Mouse (Mus musculus) CH12.LX (cell line): ENCODE results near the gene Zbed4. TPM values are rescaled to one million over a fixed set of nuclear protein-coding genes. Genes with fewer than 3 reads are reported as not detected.

Source experiments
- DNase-seq: peaks from one replicate; pipeline ENCODE4 v3.0.0-alpha.2; 2013; ENCODE audit errors: extremely low read depth
- H3K27ac ChIP-seq: 2 replicates; pipeline ENCODE4 v1.5.1; 2012; ENCODE audit warnings: low read depth, mild to moderate bottlenecking, control low read depth, moderate library complexity; ENCODE audit not compliant: insufficient read depth
- H3K27me3 ChIP-seq: replicated peaks from 2 replicates; pipeline ENCODE3; 2012; ENCODE audit warnings: inconsistent platforms
- H3K36me3 ChIP-seq, 2 experiments: replicated peaks in 1 of 2; 2 replicates each; pipeline versions ENCODE3 to v1.6.1; 2012; ENCODE audit warnings: inconsistent platforms in 1 of 2, low read length in 1 of 2, mild to moderate bottlenecking in 1 of 2, mixed read lengths in 1 of 2, moderate library complexity in 1 of 2; ENCODE audit not compliant: control insufficient read depth in 1 of 2, insufficient read depth in 1 of 2
- H3K4me1 ChIP-seq, 2 experiments: 2 replicates each; pipeline ENCODE4 v1.6.1; 2012; ENCODE audit warnings: inconsistent platforms in 1 of 2, moderate library complexity in 1 of 2; ENCODE audit not compliant: insufficient read depth in 2 of 2, control insufficient read depth in 1 of 2
- H3K4me2 ChIP-seq: 2 replicates; pipeline ENCODE4 v1.6.1; 2012; ENCODE audit warnings: low read depth, mild to moderate bottlenecking, control low read depth; ENCODE audit not compliant: poor library complexity, insufficient read depth, severe bottlenecking
- H3K4me3 ChIP-seq, 3 experiments: fragments of 150-350 bp in 1 of 3; sonication (generic) in 1 of 3; replicated peaks in 1 of 3; 2 replicates each; pipeline versions ENCODE3 to v1.5.1; 2011 to 2012; ENCODE audit warnings: low read depth in 2 of 3, low read length in 2 of 3, mild to moderate bottlenecking in 2 of 3, moderate library complexity in 2 of 3, control low read depth in 1 of 3, improper control_type of control experiment in 1 of 3, inconsistent platforms in 1 of 3, mixed read lengths in 1 of 3; ENCODE audit not compliant: poor library complexity in 1 of 3
- H3K79me2 ChIP-seq: replicated peaks from 2 replicates; pipeline ENCODE4 v1.6.1; 2012; ENCODE audit warnings: mild to moderate bottlenecking, moderate library complexity; ENCODE audit not compliant: control insufficient read depth, poor library complexity, insufficient read depth, severe bottlenecking; ENCODE audit errors: extremely low read depth
- H3K9ac ChIP-seq: 2 replicates; pipeline ENCODE4 v1.6.1; 2012; ENCODE audit warnings: low read depth, mild to moderate bottlenecking, control low read depth, moderate library complexity; ENCODE audit not compliant: insufficient read depth
- H3K9me3 ChIP-seq: replicated peaks from 2 replicates; pipeline ENCODE3; 2012; ENCODE audit warnings: low read length, inconsistent platforms, mixed read lengths
- CHD1 ChIP-seq: IDR thresholded peaks from 2 replicates; pipeline ENCODE4 v1.6.1; 2012; ENCODE audit warnings: low read depth, low read length, improper control_type of control experiment, inconsistent platforms
- CTCF ChIP-seq, 2 experiments: IDR thresholded peaks in 1 of 2; conservative IDR thresholded peaks in 1 of 2; 2 replicates each; pipeline ENCODE4 v1.5.1; 2011 to 2012; ENCODE audit warnings: low read depth in 2 of 2, low read length in 2 of 2, improper control_type of control experiment in 1 of 2, inconsistent platforms in 1 of 2, mild to moderate bottlenecking in 1 of 2, moderate library complexity in 1 of 2
- E2F4 ChIP-seq: IDR thresholded peaks from 2 replicates; pipeline ENCODE4 v1.6.1; 2011; ENCODE audit warnings: low read depth, low read length, improper control_type of control experiment; ENCODE audit not compliant: insufficient replicate concordance
- EP300 ChIP-seq: IDR thresholded peaks from 2 replicates; pipeline ENCODE4 v1.6.1; 2011; ENCODE audit warnings: low read length, improper control_type of control experiment
- IRF4 ChIP-seq: IDR thresholded peaks from 2 replicates; pipeline ENCODE4 v1.6.1; 2014; ENCODE audit warnings: low read depth, mild to moderate bottlenecking, inconsistent platforms, low read length, improper control_type of control experiment
- KAT2A ChIP-seq: IDR thresholded peaks from 2 replicates; pipeline ENCODE4 v1.6.1; 2012; ENCODE audit warnings: low read length, improper control_type of control experiment, inconsistent platforms; ENCODE audit not compliant: insufficient replicate concordance
- MAFK ChIP-seq: IDR thresholded peaks from 2 replicates; pipeline ENCODE4 v1.6.1; 2011; ENCODE audit warnings: low read length, improper control_type of control experiment; ENCODE audit not compliant: insufficient replicate concordance
- MAX ChIP-seq: IDR thresholded peaks from 2 replicates; pipeline ENCODE4 v1.6.1; 2011; ENCODE audit warnings: low read length, improper control_type of control experiment
- MEF2A ChIP-seq: IDR thresholded peaks from 2 replicates; pipeline ENCODE4 v1.6.1; 2014; ENCODE audit warnings: low read depth, mild to moderate bottlenecking, inconsistent platforms, low read length, improper control_type of control experiment, borderline replicate concordance
- POLR2AphosphoS2 ChIP-seq: IDR thresholded peaks from 2 replicates; pipeline ENCODE4 v1.6.1; 2011; ENCODE audit warnings: low read depth, low read length, improper control_type of control experiment
- RAD21 ChIP-seq: IDR thresholded peaks from 2 replicates; pipeline ENCODE4 v1.6.1; 2011; ENCODE audit warnings: low read depth, mild to moderate bottlenecking, low read length, improper control_type of control experiment, moderate library complexity
- SMC3 ChIP-seq: IDR thresholded peaks from 2 replicates; pipeline ENCODE4 v1.6.1; 2011; ENCODE audit warnings: low read depth, low read length, improper control_type of control experiment
- TBP ChIP-seq: conservative IDR thresholded peaks from 2 replicates; pipeline ENCODE4 v1.6.1; 2011; ENCODE audit warnings: low read depth, low read length, improper control_type of control experiment
- UBTF ChIP-seq: IDR thresholded peaks from 2 replicates; pipeline ENCODE4 v1.6.1; 2012; ENCODE audit warnings: low read depth, mild to moderate bottlenecking, inconsistent platforms, low read length, improper control_type of control experiment, moderate library complexity
- ZC3H11A ChIP-seq: IDR thresholded peaks from 2 replicates; pipeline ENCODE4 v1.6.1; 2012; ENCODE audit warnings: low read depth, mild to moderate bottlenecking, inconsistent platforms, low read length, improper control_type of control experiment
- ZKSCAN1 ChIP-seq: IDR thresholded peaks from 2 replicates; pipeline ENCODE4 v1.6.1; 2012; ENCODE audit warnings: low read depth, inconsistent platforms, low read length, improper control_type of control experiment, borderline replicate concordance
- dilution Hi-C: fragments of 300-500 bp; cut with MboI; formaldehyde crosslinking; loops from 2 replicates; pipeline ENCODE4 v1.14.3; 2020; ENCODE audit warnings: low sequenced_read_pairs; ENCODE audit not compliant: extremely low pct_unique_long_range_greater_than_20kb, extremely low pct_ligation_motif_present
- in situ Hi-C: fragments of 300-500 bp; cut with MboI; formaldehyde crosslinking; loops from 3 replicates; pipeline ENCODE4 v1.14.3; 2019; ENCODE audit warnings: low sequenced_read_pairs, low pct_ligation_motif_present, low pct_unique_long_range_greater_than_20kb, mixed read lengths
- polyA plus RNA-seq: library from polyadenylated mRNA; unstranded; fragments of >175 nt; gene quantifications from 2 replicates; pipeline ENCODE4 v1.2.1, GENCODE M21; 2012; ENCODE audit warnings: low read depth; ENCODE audit not compliant: insufficient read length
- total RNA-seq, 2 experiments: library from RNA; depleted of rRNA; stranded (reverse); fragments of 300-350 nt in 1 of 2; fragments of >200 nt in 1 of 2; gene quantifications; 2 replicates each; pipeline ENCODE4 v1.2.3; 2012 to 2014

Gene Zbed4
- total and polyA plus RNA-seq, 3 experiments, result 11.0 to 16.7 (median 13.8) TPM

DNA sequence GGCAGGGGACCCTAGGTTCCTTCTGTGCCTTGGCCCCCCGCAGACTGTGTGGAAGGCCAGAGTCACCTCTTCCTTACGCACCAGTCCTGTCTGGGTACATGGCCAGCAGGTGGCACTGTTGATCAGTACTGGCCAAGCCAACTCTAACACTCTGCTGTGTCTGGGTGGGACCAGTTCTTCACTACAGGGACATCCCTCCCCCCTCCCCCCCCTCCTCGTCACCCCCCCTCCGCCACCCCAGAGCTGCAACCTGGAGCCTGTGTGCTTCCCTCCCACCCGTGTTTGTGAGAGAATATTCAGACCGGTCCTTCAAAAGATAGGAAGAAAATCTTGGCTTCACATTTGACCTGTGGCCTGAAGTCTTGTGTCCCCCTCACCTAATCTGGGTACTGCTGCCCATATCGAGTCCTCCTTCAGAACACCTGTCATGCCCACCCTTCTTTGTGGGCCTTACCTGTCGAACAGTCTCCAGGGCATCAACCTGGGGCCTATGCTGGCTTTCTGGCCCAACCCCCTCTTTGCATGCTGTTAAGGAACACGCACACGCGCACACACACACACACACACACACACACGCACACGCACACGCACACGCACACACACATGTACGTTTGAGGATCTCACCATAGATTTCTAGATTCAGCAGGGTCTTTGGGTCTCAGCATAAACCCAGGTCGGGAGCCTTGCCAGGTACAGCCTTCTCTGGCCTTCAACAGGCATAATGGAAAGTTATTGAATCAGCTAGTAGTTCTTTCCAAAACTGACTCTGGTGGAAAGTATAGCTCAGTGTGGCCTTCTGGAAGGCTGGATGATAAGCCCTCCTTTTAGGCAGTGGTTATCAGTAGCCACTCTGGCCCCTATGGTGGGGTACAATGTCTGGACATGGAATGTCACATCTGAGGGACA lies 77.6 kb downstream of the Zbed4 start:
- DNase-seq, result peak; percentile 84
- peak overlapping the region; percentile 42; the same call in 1 of the 2 replicates for H3K4me2 ChIP-seq
- peaks cover 20 to 38% of the 10 kb centered on the region in 2 experiments for H3K36me3 ChIP-seq
- peak; percentile 29; the same call in 1 of the 2 replicates for TF ChIP-seq MEF2A
- TF ChIP-seq MAFK, result no peak
- peak; percentile 86 for TF ChIP-seq SMC3
- 0 out of 2 replicates have a peak, but pooled peaks have one; percentile 23 for TF ChIP-seq ZC3H11A
- peak; percentile 2 to 91; a peak in 2 of 4 replicates for TF ChIP-seq CTCF (conservative IDR thresholded peaks at IDR 0.05 in 1 of 2, IDR thresholded peaks at IDR 0.05 in 1 of 2; ENCODE audit: low read depth in 2 of 2, low read length in 2 of 2)
- peak; percentile 84 for TF ChIP-seq RAD21
- no peak for TF ChIP-seq E2F4
- TF ChIP-seq ZKSCAN1, result no peak
- TF ChIP-seq, all 38 proteins: peak for 5
- Histone ChIP-seq H3K4me1 (peaks cover 8 to 16% of the 10 kb centered on the region in 2 experiments), H3K9ac (no peak overlapping the region), H3K79me2 (no peaks in the 10 kb centered on the region), H3K9me3 (no peaks in the 10 kb centered on the region), H3K27ac (no peak overlapping the region), H3K4me3 (no peak overlapping the region), H3K27me3 (peaks cover 15% of the 10 kb centered on the region)
- in situ Hi-C loops, result loop anchor here (5.0 to 10.0 kb wide), 3 partner anchors 48 to 246 kb away; partner anchors contain the start of gene Trabd
- dilution Hi-C loops, result no loop called here

GRCm38 (mm10) chr15:88829791-88830440 lies 78.5 kb downstream of the Zbed4 start:
- in situ Hi-C loops, result loop anchor here (5.0 to 10.0 kb wide), 3 partner anchors 47 to 245 kb away; partner anchors contain the start of gene Trabd
- TF ChIP-seq RAD21, result no peak
- TF ChIP-seq IRF4, result no peak
- TF ChIP-seq UBTF, result no peak
- TF ChIP-seq KAT2A, result no peak
- no peak for TF ChIP-seq SMC3
- no peak for TF ChIP-seq ZC3H11A
- no peak for TF ChIP-seq POLR2AphosphoS2
- TF ChIP-seq MAX, result no peak
- TF ChIP-seq TBP, result no peak
- no peak for TF ChIP-seq EP300
- no peak for TF ChIP-seq CHD1
- peaks cover 8 to 11% of the 10 kb centered on the region in 2 experiments for H3K4me1 ChIP-seq
- no peaks in the 10 kb centered on the region for H3K79me2 ChIP-seq
- H3K9ac ChIP-seq, result no peak overlapping the region
- H3K4me2 ChIP-seq, result no peak overlapping the region
- no peak overlapping the region for H3K27ac ChIP-seq
- no peaks in the 10 kb centered on the region for H3K9me3 ChIP-seq
- peaks cover 12 to 29% of the 10 kb centered on the region in 2 experiments for H3K36me3 ChIP-seq
- H3K4me3 ChIP-seq, result no peak overlapping the region
- dilution Hi-C loops, result no loop called here
- DNase-seq, result no peak
- H3K27me3 ChIP-seq, result peaks cover 20% of the 10 kb centered on the region
